Mouse (Mus musculus) spleen, adult 2 months (tissue): ENCODE measurements around the gene Ly86.

Experiments
- CTCF ChIP-seq: fragments of 200-500 bp; IDR thresholded peaks from 2 replicates; pipeline ENCODE4 v1.5.1; 2011; ENCODE audit warnings: mild to moderate bottlenecking, inconsistent platforms; ENCODE audit not compliant: insufficient read depth, insufficient read length, insufficient replicate concordance; ENCODE audit errors: extremely low read depth
- POLR2A ChIP-seq: fragments of 200-500 bp; IDR thresholded peaks from 2 replicates; pipeline ENCODE4 v1.6.1; 2011; ENCODE audit warnings: low read depth, low read length, inconsistent platforms

DNA sequence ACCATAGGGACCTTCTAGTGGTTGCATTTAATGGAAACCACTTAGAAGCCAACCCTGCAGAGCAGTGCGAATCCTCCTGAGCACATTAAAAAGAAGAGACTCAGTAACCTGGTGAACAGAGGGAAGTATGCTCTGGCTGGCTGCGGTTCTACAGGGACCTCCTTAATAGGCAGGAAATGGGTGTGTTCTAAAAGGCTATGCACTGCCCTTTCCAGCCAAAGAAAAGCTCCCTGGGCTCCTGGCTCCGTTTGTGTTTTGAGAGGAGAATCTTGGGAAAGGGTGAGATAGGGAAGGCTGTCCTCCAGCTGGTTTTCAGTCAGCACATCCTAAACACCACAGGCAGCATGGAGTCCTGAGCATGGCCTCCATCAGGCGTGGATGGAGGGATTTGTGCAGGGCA is 8.9 kb downstream of the Ly86 start:
- TF ChIP-seq POLR2A (no peak), CTCF (no peak)
